Mouse (Mus musculus): Measurements from ENCODE around the gene Ppp1r13b. TPM values are rescaled to one million over a fixed set of nuclear protein-coding genes. Genes with fewer than 3 reads are reported as not detected.

The Ppp1r13b gene
- total and polyA plus RNA-seq, 3 experiments = 1.5 to 8.7 TPM; not detected in 1

- Histone ChIP-seq H3K9me3 (replicated peaks; ENCODE audit: insufficient read depth, low read length) (no peaks in the 10 kb centered on the region), H3K36me3 (ENCODE audit: control insufficient read depth in 1 of 2, insufficient read depth in 2 of 2, low read length in 2 of 2) (peaks cover 0 to 10% of the 10 kb centered on the region in 2 experiments; a peak in 2 of 4 replicates), H3K27me3 (ENCODE audit: control insufficient read depth in 1 of 2, insufficient read depth in 2 of 2, low read length in 2 of 2) (no peaks in the 10 kb centered on the region), H3K4me1 (ENCODE audit: control insufficient read depth in 1 of 2, insufficient read depth in 2 of 2, low read length in 2 of 2) (peaks cover 9 to 21% of the 10 kb centered on the region in 2 experiments), H3K9ac (ENCODE audit: control insufficient read depth, low read depth, low read length, poor library complexity, severe bottlenecking) (no peak overlapping the region), H3K4me3 (ENCODE audit: control insufficient read depth in 1 of 2, insufficient read depth in 1 of 2, low read depth in 2 of 2, low read length in 2 of 2) (no peak overlapping the region), H3K79me2 (ENCODE audit: control insufficient read depth, insufficient read depth, low read length, poor library complexity) (no peaks in the 10 kb centered on the region), H3K27ac (ENCODE audit: control insufficient read depth, low read depth, low read length) (no peak overlapping the region)
- no peak for TF ChIP-seq USF1 (IDR thresholded peaks at IDR 0.05; ENCODE audit: low read depth, low read length)
- no peak for TF ChIP-seq CHD2 (IDR thresholded peaks at IDR 0.05; ENCODE audit: low read length)
- TF ChIP-seq NRF1 (IDR thresholded peaks at IDR 0.05; ENCODE audit: insufficient read depth, low read depth, low read length, poor library complexity, severe bottlenecking) = no peak
- TF ChIP-seq MYB (IDR thresholded peaks at IDR 0.05; ENCODE audit: low read depth, low read length) = no peak
- TF ChIP-seq UBTF (IDR thresholded peaks at IDR 0.05; ENCODE audit: borderline replicate concordance, insufficient read depth, low read depth, low read length) = no peak
- no peak for TF ChIP-seq TCF12 (IDR thresholded peaks at IDR 0.05; ENCODE audit: low read depth, low read length)
- no peak for TF ChIP-seq GABPA (IDR thresholded peaks at IDR 0.05; ENCODE audit: low read depth, low read length)
- TF ChIP-seq ZC3H11A (IDR thresholded peaks at IDR 0.05; ENCODE audit: low read depth, low read length) = no peak
- no peak for TF ChIP-seq EP300 (IDR thresholded peaks at IDR 0.05; ENCODE audit: low read depth in 1 of 2, low read length in 2 of 2)
- no peak for TF ChIP-seq HCFC1 (IDR thresholded peaks at IDR 0.05; ENCODE audit: low read depth, low read length)
- TF ChIP-seq ZKSCAN1 (IDR thresholded peaks at IDR 0.05; ENCODE audit: low read depth, low read length) = no peak
- no peak for TF ChIP-seq MEF2A (IDR thresholded peaks at IDR 0.05; ENCODE audit: extremely low read depth, insufficient replicate concordance, low read depth, low read length, poor library complexity, severe bottlenecking)
- TF ChIP-seq E2F4 (IDR thresholded peaks at IDR 0.05; ENCODE audit: borderline replicate concordance, low read depth, low read length) = no peak
- DNase-seq (ENCODE audit: low read depth, low spot score) = no peak
Observed at GRCm38 (mm10) chr12:111846815-111847214, 61.1 kb downstream of the Ppp1r13b start.

GRCm38 (mm10) chr12:111845953-111846352 lies 62.0 kb downstream of the Ppp1r13b start:
- peaks cover 0 to 10% of the 10 kb centered on the region in 2 experiments; a peak in 2 of 4 replicates for H3K36me3 ChIP-seq (ENCODE audit: control insufficient read depth in 1 of 2, insufficient read depth in 2 of 2, low read length in 2 of 2)
- H3K9me3 ChIP-seq (replicated peaks; ENCODE audit: insufficient read depth, low read length) = no peaks in the 10 kb centered on the region
- H3K4me3 ChIP-seq (ENCODE audit: control insufficient read depth in 1 of 2, insufficient read depth in 1 of 2, low read depth in 2 of 2, low read length in 2 of 2) = no peak overlapping the region
- H3K4me1 ChIP-seq (ENCODE audit: control insufficient read depth in 1 of 2, insufficient read depth in 2 of 2, low read length in 2 of 2) = peaks cover 9 to 21% of the 10 kb centered on the region in 2 experiments
- no peaks in the 10 kb centered on the region for H3K79me2 ChIP-seq (ENCODE audit: control insufficient read depth, insufficient read depth, low read length, poor library complexity)
- H3K27ac ChIP-seq (ENCODE audit: control insufficient read depth, low read depth, low read length) = no peak overlapping the region
- no peak for TF ChIP-seq NELFE (IDR thresholded peaks at IDR 0.05; ENCODE audit: low read depth, low read length)
- TF ChIP-seq ZNF384 (IDR thresholded peaks at IDR 0.05; ENCODE audit: low read depth, low read length) = no peak
- no peak for TF ChIP-seq TAL1 (IDR thresholded peaks at IDR 0.05; ENCODE audit: low read length)
- no peak for TF ChIP-seq TBP (IDR thresholded peaks at IDR 0.05; ENCODE audit: low read depth, low read length)
- no peak for TF ChIP-seq MYC (IDR thresholded peaks at IDR 0.05; ENCODE audit: low read depth, low read length)
- no peak for TF ChIP-seq MEF2A (IDR thresholded peaks at IDR 0.05; ENCODE audit: extremely low read depth, insufficient replicate concordance, low read depth, low read length, poor library complexity, severe bottlenecking)
- no peaks in the 10 kb centered on the region for H3K27me3 ChIP-seq (ENCODE audit: control insufficient read depth in 1 of 2, insufficient read depth in 2 of 2, low read length in 2 of 2)
- DNase-seq (ENCODE audit: low read depth, low spot score) = no peak
- H3K9ac ChIP-seq (ENCODE audit: control insufficient read depth, low read depth, low read length, poor library complexity, severe bottlenecking) = no peak overlapping the region

Measured in MEL (cell line).